Mouse (Mus musculus): ENCODE results near the gene Wdfy4.

Gene Wdfy4

GRCm38 (mm10) chr14:32986659-32987058, 198.6 kb downstream of the Wdfy4 start:
- DNase-seq (ENCODE audit: low read depth, low spot score) = no peak

GRCm38 (mm10) chr14:32984176-32984738, 201.1 kb downstream of the Wdfy4 start:
- no peak for DNase-seq (ENCODE audit: low read depth, low spot score)

GRCm38 (mm10) chr14:32970700-32971099, 214.6 kb downstream of the Wdfy4 start:
- no peak for DNase-seq (ENCODE audit: low read depth, low spot score)

GRCm38 (mm10) chr14:32964742-32965141, 220.6 kb downstream of the Wdfy4 start:
- DNase-seq (ENCODE audit: low read depth, low spot score) = no peak

GRCm38 (mm10) chr14:32960481-32960880, 224.8 kb downstream of the Wdfy4 start:
- no peak for DNase-seq (ENCODE audit: low read depth, low spot score)

- no peak for DNase-seq (ENCODE audit: low read depth, low spot score)
Observed at GRCm38 (mm10) chr14:32958671-32959070, 226.6 kb downstream of the Wdfy4 start.

- DNase-seq (ENCODE audit: low read depth, low spot score) = no peak
Observed at GRCm38 (mm10) chr14:32956486-32956885, 228.8 kb downstream of the Wdfy4 start.

- no peak for DNase-seq (ENCODE audit: low read depth, low spot score)
Observed at GRCm38 (mm10) chr14:32950312-32951301, 234.7 kb downstream of the Wdfy4 start.

GRCm38 (mm10) chr14:32947512-32947911, 237.8 kb downstream of the Wdfy4 start:
- no peak for DNase-seq (ENCODE audit: low read depth, low spot score)

GRCm38 (mm10) chr14:32939217-32939616, 246.1 kb downstream of the Wdfy4 start:
- no peak for DNase-seq (ENCODE audit: low read depth, low spot score)

GRCm38 (mm10) chr14:32934064-32934463, 251.2 kb downstream of the Wdfy4 start:
- DNase-seq (ENCODE audit: low read depth, low spot score) = no peak

GRCm38 (mm10) chr14:32932220-32932619, 253.1 kb downstream of the Wdfy4 start:
- DNase-seq (ENCODE audit: low read depth, low spot score) = no peak

- DNase-seq (ENCODE audit: low read depth, low spot score) = no peak
Observed at GRCm38 (mm10) chr14:32931709-32932108, 253.6 kb downstream of the Wdfy4 start.

- no peak for DNase-seq (ENCODE audit: low read depth, low spot score)
Observed at GRCm38 (mm10) chr14:32923871-32924270, 261.4 kb downstream of the Wdfy4 start.

GRCm38 (mm10) chr14:32917919-32918318, 267.4 kb downstream of the Wdfy4 start:
- DNase-seq (ENCODE audit: low read depth, low spot score) = no peak

- no peak for DNase-seq (ENCODE audit: low read depth, low spot score)
Observed at GRCm38 (mm10) chr14:32915360-32915759, 269.9 kb downstream of the Wdfy4 start.

GRCm38 (mm10) chr14:32911187-32911586, 274.1 kb downstream of the Wdfy4 start:
- no peak for DNase-seq (ENCODE audit: low read depth, low spot score)

Measured in brain, embryonic 18.5 days (tissue).